Mouse (Mus musculus): Measurements from ENCODE around the gene Polr1d.

GRCm38 (mm10) chr5:147071886-147072285 lies 5.0 kb upstream of the Polr1d start:
- TF ChIP-seq CTCF (IDR thresholded peaks at IDR 0.05; ENCODE audit: low read depth, low read length): no peak
- TF ChIP-seq GATA1 (IDR thresholded peaks at IDR 0.05; ENCODE audit: borderline replicate concordance, low read length): no peak
- no peak for TF ChIP-seq TAL1 (conservative IDR thresholded peaks at IDR 0.05; ENCODE audit: low read depth, low read length)
- TF ChIP-seq GATA2 (IDR thresholded peaks at IDR 0.05; ENCODE audit: borderline replicate concordance, low read depth, low read length): no peak

Measured in G1E (cell line).